Mouse (Mus musculus) bone marrow macrophage, adult 2 months (primary cell): ENCODE results near the gene Zfp966. TPM values are rescaled to one million over a fixed set of nuclear protein-coding genes. Genes with fewer than 3 reads are reported as not detected.
"Not testable (repeated sequence)": the region's sequence is repeated elsewhere in the genome, so short reads cannot be mapped to it uniquely, and the experiment has no call there.

Experiments
- H3K27ac ChIP-seq: 2 replicates; pipeline ENCODE4 v1.5.1; 2012; ENCODE audit warnings: low read depth, low read length; ENCODE audit not compliant: insufficient read depth
- H3K4me1 ChIP-seq: 2 replicates; pipeline ENCODE4 v1.6.1; 2012; ENCODE audit warnings: low read length; ENCODE audit not compliant: control insufficient read depth, insufficient read depth
- H3K4me3 ChIP-seq: 2 replicates; pipeline ENCODE4 v1.5.1; 2012; ENCODE audit warnings: mild to moderate bottlenecking, low read length, moderate library complexity; ENCODE audit not compliant: insufficient read depth
- polyA plus RNA-seq: library from polyadenylated mRNA; stranded (reverse); fragments of >200 nt; gene quantifications from 2 replicates; pipeline ENCODE4 v1.2.4, GENCODE M21; 2012; ENCODE audit not compliant: missing spikeins, insufficient read depth, insufficient read length

Gene Zfp966
- 10.5 and 11.5 TPM in 2 replicates for polyA plus RNA-seq

DNA sequence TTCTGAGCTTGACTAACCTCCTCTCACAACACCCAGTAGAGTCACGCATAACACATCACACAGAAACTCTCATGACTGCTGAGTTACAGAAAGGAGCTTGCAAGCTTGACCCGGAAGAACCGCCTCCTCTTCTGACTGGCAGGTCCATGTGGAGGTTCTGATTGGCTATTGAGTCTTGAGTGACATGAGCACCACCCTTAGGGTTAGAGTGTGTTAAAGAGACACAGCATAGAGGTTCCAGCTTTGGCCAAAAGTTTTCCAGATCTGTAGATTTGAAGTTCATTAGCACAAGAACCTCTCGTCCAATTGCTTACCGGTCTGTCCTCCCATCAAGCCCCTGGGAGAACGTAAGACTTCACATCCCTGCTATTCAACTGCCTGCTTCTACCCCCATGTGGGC lies at the start of gene Zfp966:
Gene Zfp966, minus strand, starts transcription at position 101 of the 400 bp plus-strand sequence.
- not testable (repeated sequence) for H3K4me3 ChIP-seq

DNA sequence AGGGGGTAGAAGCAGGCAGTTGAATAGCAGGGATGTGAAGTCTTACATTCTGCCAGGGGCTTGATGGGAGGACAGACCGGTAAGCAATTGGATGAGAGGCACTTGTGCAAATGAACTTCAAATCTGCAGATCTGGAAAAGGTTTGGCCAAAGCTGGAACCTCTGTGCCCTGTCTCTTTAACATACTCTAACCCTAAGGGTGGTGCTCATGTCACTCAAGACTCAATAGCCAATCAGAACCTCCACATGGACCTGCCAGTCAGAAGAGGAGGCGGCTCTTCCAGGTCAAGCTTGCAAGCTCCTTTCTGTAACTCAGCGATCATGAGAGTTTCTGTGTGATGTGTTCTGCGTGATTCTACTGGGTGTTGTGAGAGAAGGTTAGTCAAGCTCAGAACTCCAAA lies 34.1 kb upstream of the Zfp966 start, which contains the start of gene Gm2026:
Gene Gm2026, plus strand, starts transcription at position 301 of the 400 bp plus-strand sequence.
- H3K27ac ChIP-seq, H3K4me3 ChIP-seq, H3K4me1 ChIP-seq: not testable (repeated sequence)

More for the DNA sequence above, at the start of gene Zfp966:
- not testable (repeated sequence) for H3K27ac ChIP-seq, H3K4me1 ChIP-seq

DNA sequence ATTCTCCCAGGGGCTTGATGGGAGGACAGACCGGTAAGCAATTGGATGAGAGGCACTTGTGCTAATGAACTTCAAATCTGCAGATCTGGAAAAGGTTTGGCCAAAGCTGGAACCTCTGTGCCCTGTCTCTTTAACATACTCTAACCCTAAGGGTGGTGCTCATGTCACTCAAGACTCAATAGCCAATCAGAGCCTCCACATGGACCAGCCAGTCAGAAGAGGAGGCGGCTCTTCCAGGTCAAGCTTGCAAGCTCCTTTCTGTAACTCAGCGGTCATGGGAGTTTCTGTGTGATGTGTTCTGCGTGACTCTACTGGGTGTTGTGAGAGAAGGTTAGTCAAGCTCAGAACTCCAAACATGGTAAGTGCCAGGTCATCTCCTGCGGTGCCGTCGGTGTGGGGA lies 61.9 kb downstream of the Zfp966 start, which contains the start of gene Gm6710:
Gene Gm6710, plus strand, starts transcription at position 196 of the 400 bp plus-strand sequence.
- H3K27ac ChIP-seq, H3K4me1 ChIP-seq, H3K4me3 ChIP-seq: not testable (repeated sequence)

Other genes with a start within 250 kb of the Zfp966 start
- gene Zfp969, start 227.5 kb downstream of the Zfp966 start, polyA plus RNA-seq = not detected in 2 replicates
- gene Gm2007, start 189.6 kb downstream of the Zfp966 start, polyA plus RNA-seq = not detected in 2 replicates
- gene Gm14288, start 130.0 kb downstream of the Zfp966 start, polyA plus RNA-seq = not detected in 2 replicates
- gene Gm6710, start 61.9 kb downstream of the Zfp966 start, polyA plus RNA-seq = 8.3 and 18.6 TPM in 2 replicates
- 1.4 and 3.8 TPM in 2 replicates for gene Gm2026, start 34.2 kb upstream of the Zfp966 start, polyA plus RNA-seq
- gene Gm2004, start 218.7 kb upstream of the Zfp966 start, polyA plus RNA-seq = 2.7 TPM in 1 of 2 replicates, not detected in the other